Mouse (Mus musculus): ENCODE measurements around the gene Eci2. TPM values are rescaled to one million over a fixed set of nuclear protein-coding genes. Genes with fewer than 3 reads are reported as not detected.

Eci2 gene
- polyA plus RNA-seq (2014; fragmentation: Nextera tagmentation; extraction: Ambion mirVana), result 118 and 122 TPM in 2 replicates

DNA sequence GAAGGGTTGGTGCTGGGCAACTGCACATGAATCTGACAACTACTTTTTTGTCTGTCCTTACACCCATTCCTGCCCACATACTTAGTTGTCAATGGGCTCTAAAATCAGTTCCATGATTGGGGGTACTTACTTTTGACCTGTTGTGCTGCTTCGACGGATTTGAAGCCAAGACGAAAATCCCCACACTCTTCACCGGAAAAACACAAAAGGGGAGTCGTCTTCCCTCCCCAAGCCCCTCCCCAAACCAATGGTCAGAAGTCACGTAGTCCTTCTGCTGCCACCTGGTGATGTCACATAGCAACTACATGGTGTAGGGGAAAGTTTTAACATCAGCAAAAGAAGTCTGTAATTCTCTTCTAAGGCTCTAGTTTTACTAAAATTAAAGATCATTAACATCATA lies at the start of gene Eci2:
Gene Eci2, minus strand, starts transcription at position 218 of the 400 bp plus-strand sequence.
- Histone ChIP-seq H3K27me3 (ENCODE audit: control insufficient read depth, insufficient read depth, low read length) (no peaks in the 10 kb centered on the region), H3K36me3 (ENCODE audit: control insufficient read depth, insufficient read depth, low read length) (no peaks in the 10 kb centered on the region), H3K9me3 (ENCODE audit: control insufficient read depth, low read length) (no peaks in the 10 kb centered on the region), H3K4me1 (ENCODE audit: control insufficient read depth, insufficient read depth, low read length) (no peaks in the 10 kb centered on the region), H3K27ac (ENCODE audit: low read depth, low read length) (no peak within 1 kb of the TSS), H3K4me3 (ENCODE audit: low read depth, low read length) (no peak within 1 kb of the TSS), H3K9ac (ENCODE audit: low read length) (no peak within 1 kb of the TSS), H3K4me2 (peak within 1 kb of the TSS; percentile 22; the same call in 1 of the 2 replicates)
- WGBS, result under 1% methylated on average over 6 of the region's 6 CpGs
- peak; percentile 88 for DNase-seq (ENCODE audit: low spot score, missing footprints)
- ATAC-seq (ENCODE audit: low FRiP score), result no peak

GRCm38 (mm10) chr13:35074862-35075261 lies 48.0 kb upstream of the Eci2 start:
- DNase-seq (ENCODE audit: low spot score, missing footprints) (no peak), ATAC-seq (ENCODE audit: low FRiP score) (no peak)
- no peaks in the 10 kb centered on the region for H3K36me3 ChIP-seq (ENCODE audit: control insufficient read depth, insufficient read depth, low read length)
- H3K27ac ChIP-seq (ENCODE audit: low read depth, low read length), result no peak overlapping the region
- no peak overlapping the region for H3K4me3 ChIP-seq (ENCODE audit: low read depth, low read length)
- no peak overlapping the region for H3K9ac ChIP-seq (ENCODE audit: low read length)
- 44% methylated on average over 1 of the region's 1 CpGs for WGBS
- no peaks in the 10 kb centered on the region for H3K4me1 ChIP-seq (ENCODE audit: control insufficient read depth, insufficient read depth, low read length)
- H3K9me3 ChIP-seq (ENCODE audit: control insufficient read depth, low read length), result no peaks in the 10 kb centered on the region
- H3K27me3 ChIP-seq (ENCODE audit: control insufficient read depth, insufficient read depth, low read length), result no peaks in the 10 kb centered on the region
- H3K4me2 ChIP-seq, result no peak overlapping the region

GRCm38 (mm10) chr13:35070485-35071472 lies 43.9 kb upstream of the Eci2 start:
- no peaks in the 10 kb centered on the region for H3K9me3 ChIP-seq (ENCODE audit: control insufficient read depth, low read length)
- no peak overlapping the region for H3K9ac ChIP-seq (ENCODE audit: low read length)
- H3K27ac ChIP-seq (ENCODE audit: low read depth, low read length), result no peak overlapping the region
- no peaks in the 10 kb centered on the region for H3K27me3 ChIP-seq (ENCODE audit: control insufficient read depth, insufficient read depth, low read length)
- no peak overlapping the region for H3K4me3 ChIP-seq (ENCODE audit: low read depth, low read length)
- no peak overlapping the region for H3K4me2 ChIP-seq
- H3K4me1 ChIP-seq (ENCODE audit: control insufficient read depth, insufficient read depth, low read length), result no peaks in the 10 kb centered on the region
- peak; percentile 35; the same call in 1 of the 2 replicates for ATAC-seq (ENCODE audit: low FRiP score)
- no peak for DNase-seq (ENCODE audit: low spot score, missing footprints)
- 77% methylated on average over 9 of the region's 9 CpGs for WGBS
- H3K36me3 ChIP-seq (ENCODE audit: control insufficient read depth, insufficient read depth, low read length), result no peaks in the 10 kb centered on the region

- Histone ChIP-seq H3K4me1 (ENCODE audit: control insufficient read depth, insufficient read depth, low read length) (no peaks in the 10 kb centered on the region), H3K4me2 (no peak overlapping the region), H3K27ac (ENCODE audit: low read depth, low read length) (no peak overlapping the region), H3K27me3 (ENCODE audit: control insufficient read depth, insufficient read depth, low read length) (no peaks in the 10 kb centered on the region), H3K36me3 (ENCODE audit: control insufficient read depth, insufficient read depth, low read length) (no peaks in the 10 kb centered on the region), H3K4me3 (ENCODE audit: low read depth, low read length) (no peak overlapping the region), H3K9ac (ENCODE audit: low read length) (no peak overlapping the region), H3K9me3 (ENCODE audit: control insufficient read depth, low read length) (no peaks in the 10 kb centered on the region)
- 79% methylated on average over 2 of the region's 2 CpGs for WGBS
- DNase-seq (ENCODE audit: low spot score, missing footprints) (no peak), ATAC-seq (ENCODE audit: low FRiP score) (no peak)
These were observed 40.2 kb upstream of the Eci2 start for GRCm38 (mm10) chr13:35067084-35067483.

DNA sequence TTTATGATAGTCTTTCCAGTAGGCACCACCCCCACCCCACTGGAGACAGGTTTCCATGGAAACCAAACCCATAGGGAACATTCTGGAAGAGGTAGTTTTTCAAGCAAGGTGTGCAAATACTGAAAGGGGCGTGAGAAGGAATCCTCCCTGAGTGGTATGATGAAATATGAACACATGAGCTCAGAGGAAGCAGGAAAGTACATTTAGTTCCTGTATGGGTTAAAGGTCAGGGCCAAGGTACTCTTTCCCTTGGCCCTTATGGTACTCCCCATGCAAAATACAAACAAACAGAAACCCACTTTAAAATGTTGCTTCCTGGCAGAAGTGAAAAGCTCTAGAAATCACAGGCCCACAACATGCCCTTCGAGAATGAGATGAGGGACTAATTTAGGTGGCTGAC lies 39.1 kb upstream of the Eci2 start:
- no peak overlapping the region for H3K4me3 ChIP-seq (ENCODE audit: low read depth, low read length)
- H3K27ac ChIP-seq (ENCODE audit: low read depth, low read length), result no peak overlapping the region
- no peaks in the 10 kb centered on the region for H3K36me3 ChIP-seq (ENCODE audit: control insufficient read depth, insufficient read depth, low read length)
- H3K27me3 ChIP-seq (ENCODE audit: control insufficient read depth, insufficient read depth, low read length), result no peaks in the 10 kb centered on the region
- no peak overlapping the region for H3K9ac ChIP-seq (ENCODE audit: low read length)
- ATAC-seq (ENCODE audit: low FRiP score) (no peak), DNase-seq (ENCODE audit: low spot score, missing footprints) (no peak)
- whole genome bisulfite sequencing, result 86% methylated on average over 2 of the region's 2 CpGs
- H3K4me2 ChIP-seq, result no peak overlapping the region
- no peaks in the 10 kb centered on the region for H3K4me1 ChIP-seq (ENCODE audit: control insufficient read depth, insufficient read depth, low read length)
- no peaks in the 10 kb centered on the region for H3K9me3 ChIP-seq (ENCODE audit: control insufficient read depth, low read length)

GRCm38 (mm10) chr13:35064381-35064780 lies 37.5 kb upstream of the Eci2 start:
- no peak overlapping the region for H3K27ac ChIP-seq (ENCODE audit: low read depth, low read length)
- H3K4me1 ChIP-seq (ENCODE audit: control insufficient read depth, insufficient read depth, low read length), result no peaks in the 10 kb centered on the region
- no peak for DNase-seq (ENCODE audit: low spot score, missing footprints)
- H3K27me3 ChIP-seq (ENCODE audit: control insufficient read depth, insufficient read depth, low read length), result no peaks in the 10 kb centered on the region
- 66% methylated on average over 4 of the region's 4 CpGs for WGBS
- ATAC-seq (ENCODE audit: low FRiP score), result no peak
- H3K36me3 ChIP-seq (ENCODE audit: control insufficient read depth, insufficient read depth, low read length), result no peaks in the 10 kb centered on the region
- no peak overlapping the region for H3K9ac ChIP-seq (ENCODE audit: low read length)
- H3K4me2 ChIP-seq, result no peak overlapping the region
- H3K9me3 ChIP-seq (ENCODE audit: control insufficient read depth, low read length), result no peaks in the 10 kb centered on the region
- no peak overlapping the region for H3K4me3 ChIP-seq (ENCODE audit: low read depth, low read length)

GRCm38 (mm10) chr13:35058145-35058544 lies 31.2 kb upstream of the Eci2 start:
- no peaks in the 10 kb centered on the region for H3K36me3 ChIP-seq (ENCODE audit: control insufficient read depth, insufficient read depth, low read length)
- no peak overlapping the region for H3K27ac ChIP-seq (ENCODE audit: low read depth, low read length)
- no peak for DNase-seq (ENCODE audit: low spot score, missing footprints)
- H3K4me3 ChIP-seq (ENCODE audit: low read depth, low read length), result no peak overlapping the region
- no peak for ATAC-seq (ENCODE audit: low FRiP score)
- no peaks in the 10 kb centered on the region for H3K9me3 ChIP-seq (ENCODE audit: control insufficient read depth, low read length)
- 13% methylated on average over 5 of the region's 5 CpGs for WGBS
- no peaks in the 10 kb centered on the region for H3K4me1 ChIP-seq (ENCODE audit: control insufficient read depth, insufficient read depth, low read length)
- H3K27me3 ChIP-seq (ENCODE audit: control insufficient read depth, insufficient read depth, low read length), result no peaks in the 10 kb centered on the region
- H3K4me2 ChIP-seq, result no peak overlapping the region
- no peak overlapping the region for H3K9ac ChIP-seq (ENCODE audit: low read length)

GRCm38 (mm10) chr13:35036486-35036885 lies 9.6 kb upstream of the Eci2 start:
- no peak for ATAC-seq (ENCODE audit: low FRiP score)
- WGBS, result 77% methylated on average over 5 of the region's 5 CpGs

GRCm38 (mm10) chr13:35035731-35036130 lies 8.8 kb upstream of the Eci2 start:
- WGBS, result 82% methylated on average over 4 of the region's 4 CpGs
- Histone ChIP-seq H3K4me1 (ENCODE audit: control insufficient read depth, insufficient read depth, low read length) (no peaks in the 10 kb centered on the region), H3K4me2 (no peak overlapping the region), H3K27ac (ENCODE audit: low read depth, low read length) (no peak overlapping the region), H3K9ac (ENCODE audit: low read length) (no peak overlapping the region), H3K27me3 (ENCODE audit: control insufficient read depth, insufficient read depth, low read length) (no peaks in the 10 kb centered on the region), H3K9me3 (ENCODE audit: control insufficient read depth, low read length) (no peaks in the 10 kb centered on the region), H3K4me3 (ENCODE audit: low read depth, low read length) (no peak overlapping the region), H3K36me3 (ENCODE audit: control insufficient read depth, insufficient read depth, low read length) (no peaks in the 10 kb centered on the region)
- ATAC-seq (ENCODE audit: low FRiP score) (no peak), DNase-seq (ENCODE audit: low spot score, missing footprints) (no peak)

More at GRCm38 (mm10) chr13:35036486-35036885, 9.6 kb upstream of the Eci2 start:
- Histone ChIP-seq H3K4me2 (no peak overlapping the region), H3K4me3 (ENCODE audit: low read depth, low read length) (no peak overlapping the region), H3K27ac (ENCODE audit: low read depth, low read length) (no peak overlapping the region), H3K36me3 (ENCODE audit: control insufficient read depth, insufficient read depth, low read length) (no peaks in the 10 kb centered on the region), H3K9me3 (ENCODE audit: control insufficient read depth, low read length) (no peaks in the 10 kb centered on the region), H3K27me3 (ENCODE audit: control insufficient read depth, insufficient read depth, low read length) (no peaks in the 10 kb centered on the region), H3K4me1 (ENCODE audit: control insufficient read depth, insufficient read depth, low read length) (no peaks in the 10 kb centered on the region), H3K9ac (ENCODE audit: low read length) (no peak overlapping the region)
- no peak for DNase-seq (ENCODE audit: low spot score, missing footprints)
